Mouse (Mus musculus): ENCODE measurements around the gene Srsf9. TPM values are rescaled to one million over a fixed set of nuclear protein-coding genes. Genes with fewer than 3 reads are reported as not detected.
A peak's percentile ranks its signal among the peaks of the same experiment; 100 is the strongest.

Gene Srsf9
- total and polyA plus RNA-seq, 3 experiments = 80.0 to 170 TPM; not detected in 1

DNA sequence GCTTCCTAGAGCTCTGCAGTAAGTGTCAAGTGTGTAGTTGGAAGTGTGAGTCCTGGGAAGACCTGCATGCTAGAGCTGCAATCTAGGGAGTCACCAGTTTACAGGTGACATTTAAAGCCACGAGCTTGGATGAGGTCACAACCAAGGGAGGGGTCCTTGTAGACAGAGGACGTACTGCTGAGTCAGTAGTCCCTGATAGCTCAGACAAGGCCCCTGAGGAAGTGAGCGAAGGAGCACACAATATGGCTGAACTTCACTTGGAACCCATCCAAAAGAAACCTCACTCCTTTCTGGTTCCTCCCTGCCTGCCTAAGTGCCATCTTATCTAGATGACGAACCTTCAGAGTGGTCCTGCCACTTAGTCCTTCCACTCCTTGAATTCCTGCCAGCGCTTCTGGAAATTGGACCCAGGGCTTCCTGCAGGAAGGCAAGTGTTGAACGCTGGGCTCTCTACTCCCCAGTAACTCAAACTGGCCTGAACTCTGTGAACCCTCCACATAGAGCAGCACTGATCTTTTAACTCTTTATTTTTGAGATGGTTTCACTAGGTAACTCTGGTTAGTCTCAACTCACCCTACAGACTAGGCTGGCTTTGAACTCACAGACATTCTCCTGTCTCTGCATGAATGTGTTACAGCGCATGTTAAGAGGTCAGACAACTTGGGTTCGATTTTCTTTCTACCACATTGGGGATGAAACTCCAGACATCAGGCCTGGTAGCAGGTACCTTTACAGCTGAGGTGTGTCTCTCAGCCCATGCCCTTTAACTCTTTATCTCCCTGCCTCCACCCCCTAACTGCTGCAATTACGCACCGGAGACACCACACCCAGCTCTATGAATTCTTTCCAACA lies 13.9 kb upstream of the Srsf9 start:
- H3K4me3 ChIP-seq (ENCODE audit: control insufficient read depth in 1 of 2, insufficient read depth in 1 of 2, low read depth in 2 of 2, low read length in 2 of 2) = peak overlapping the region; percentile 42 to 43
- peak; percentile 98 for TF ChIP-seq MAFK (IDR thresholded peaks at IDR 0.05; ENCODE audit: borderline replicate concordance, low read depth, low read length)
- no peak for TF ChIP-seq BHLHE40 (IDR thresholded peaks at IDR 0.05; ENCODE audit: borderline replicate concordance, low read depth, low read length)
- peak; percentile 5; the same call in 1 of the 2 replicates for TF ChIP-seq ZNF384 (IDR thresholded peaks at IDR 0.05; ENCODE audit: low read depth, low read length)
- TF ChIP-seq SMC3 (IDR thresholded peaks at IDR 0.05; ENCODE audit: low read depth, low read length) = no peak
- peak; percentile 88 for TF ChIP-seq GABPA (IDR thresholded peaks at IDR 0.05; ENCODE audit: low read depth, low read length)
- TF ChIP-seq TCF12 (IDR thresholded peaks at IDR 0.05; ENCODE audit: low read depth, low read length) = peak; percentile 50
- TF ChIP-seq MAZ (IDR thresholded peaks at IDR 0.05; ENCODE audit: low read depth, low read length) = peak; percentile 84
- TF ChIP-seq TBP (IDR thresholded peaks at IDR 0.05; ENCODE audit: low read depth, low read length) = peak; percentile 70
- TF ChIP-seq EP300 (IDR thresholded peaks at IDR 0.05; ENCODE audit: low read depth in 1 of 2, low read length in 2 of 2) = peak; percentile 76 to 79
- peak; percentile 23; the same call in 1 of the 2 replicates for TF ChIP-seq ZMIZ1 (IDR thresholded peaks at IDR 0.05; ENCODE audit: low read depth, low read length)
- peak; percentile 73 for TF ChIP-seq MAX (IDR thresholded peaks at IDR 0.05; ENCODE audit: low read length)
- no peak for TF ChIP-seq UBTF (IDR thresholded peaks at IDR 0.05; ENCODE audit: borderline replicate concordance, insufficient read depth, low read depth, low read length)
- TF ChIP-seq USF2 (IDR thresholded peaks at IDR 0.05; ENCODE audit: borderline replicate concordance in 1 of 2, insufficient read depth in 1 of 2, low read depth in 1 of 2, low read length in 2 of 2) = no peak
- no peak for TF ChIP-seq RAD21 (IDR thresholded peaks at IDR 0.05; ENCODE audit: low read depth, low read length)
- TF ChIP-seq MYB (IDR thresholded peaks at IDR 0.05; ENCODE audit: low read depth, low read length) = peak; percentile 10; the same call in 1 of the 2 replicates
- no peak; the same call in 1 of the 2 replicates for TF ChIP-seq ZKSCAN1 (IDR thresholded peaks at IDR 0.05; ENCODE audit: low read depth, low read length)
- 0 out of 2 replicates have a peak, but pooled peaks have one; percentile 27 for TF ChIP-seq RCOR1 (IDR thresholded peaks at IDR 0.05; ENCODE audit: low read depth, low read length)
- peak; percentile 76 for TF ChIP-seq SIN3A (IDR thresholded peaks at IDR 0.05; ENCODE audit: low read length)
- no peak for TF ChIP-seq MEF2A (IDR thresholded peaks at IDR 0.05; ENCODE audit: extremely low read depth, insufficient replicate concordance, low read depth, low read length, poor library complexity, severe bottlenecking)
- no peak for TF ChIP-seq NRF1 (IDR thresholded peaks at IDR 0.05; ENCODE audit: insufficient read depth, low read depth, low read length, poor library complexity, severe bottlenecking)
- no peak for TF ChIP-seq TAL1 (IDR thresholded peaks at IDR 0.05; ENCODE audit: low read length)
- no peak for TF ChIP-seq ZC3H11A (IDR thresholded peaks at IDR 0.05; ENCODE audit: low read depth, low read length)
- TF ChIP-seq POLR2AphosphoS2 (IDR thresholded peaks at IDR 0.05; ENCODE audit: low read length) = peak; percentile 68
- no peak for TF ChIP-seq POLR2AphosphoS5 (IDR thresholded peaks at IDR 0.05; ENCODE audit: borderline replicate concordance, low read depth, low read length)
- TF ChIP-seq NELFE (IDR thresholded peaks at IDR 0.05; ENCODE audit: low read depth, low read length) = peak; percentile 60
- peak; percentile 56 for TF ChIP-seq HCFC1 (IDR thresholded peaks at IDR 0.05; ENCODE audit: low read depth, low read length)
- 0 out of 2 replicates have a peak, but pooled peaks have one; percentile 18 for TF ChIP-seq KAT2A (conservative IDR thresholded peaks at IDR 0.05; ENCODE audit: low read depth, low read length)
- TF ChIP-seq CHD2 (IDR thresholded peaks at IDR 0.05; ENCODE audit: low read length) = no peak; the same call in 1 of the 2 replicates
- TF ChIP-seq GATA1 (IDR thresholded peaks at IDR 0.05; ENCODE audit: low read depth, low read length) = peak; percentile 82
- peak; percentile 34 to 62; a peak in 2 of 4 replicates for TF ChIP-seq POLR2A (IDR thresholded peaks at IDR 0.05; ENCODE audit: control insufficient read depth in 1 of 2, insufficient read depth in 1 of 2, low read depth in 1 of 2, low read length in 2 of 2, poor library complexity in 1 of 2)
- peak; percentile 91 for TF ChIP-seq CHD1 (IDR thresholded peaks at IDR 0.05; ENCODE audit: low read depth, low read length)
- TF ChIP-seq CTCF (IDR thresholded peaks at IDR 0.05 in 2 of 3, conservative IDR thresholded peaks at IDR 0.05 in 1 of 3; ENCODE audit: control insufficient read depth in 1 of 3, insufficient read depth in 1 of 3, low read depth in 2 of 3, low read length in 3 of 3, poor library complexity in 1 of 3, severe bottlenecking in 1 of 3) = no peak
- TF ChIP-seq MYC (IDR thresholded peaks at IDR 0.05; ENCODE audit: low read depth, low read length) = peak; percentile 11
- TF ChIP-seq E2F4 (IDR thresholded peaks at IDR 0.05; ENCODE audit: borderline replicate concordance, low read depth, low read length) = peak; percentile 56; the same call in 1 of the 2 replicates
- TF ChIP-seq MXI1 (IDR thresholded peaks at IDR 0.05; ENCODE audit: low read depth, low read length) = peak; percentile 78

More for the DNA sequence above, 13.9 kb upstream of the Srsf9 start:
- H3K79me2 ChIP-seq (ENCODE audit: control insufficient read depth, insufficient read depth, low read length, poor library complexity) = no peaks in the 10 kb centered on the region
- no peaks in the 10 kb centered on the region for H3K9me3 ChIP-seq (replicated peaks; ENCODE audit: insufficient read depth, low read length)
- peaks cover 0 to 29% of the 10 kb centered on the region in 2 experiments; a peak in 2 of 4 replicates for H3K36me3 ChIP-seq (ENCODE audit: control insufficient read depth in 1 of 2, insufficient read depth in 2 of 2, low read length in 2 of 2)
- H3K4me1 ChIP-seq (ENCODE audit: control insufficient read depth in 1 of 2, insufficient read depth in 2 of 2, low read length in 2 of 2) = peaks cover 6 to 36% of the 10 kb centered on the region in 2 experiments
- H3K27ac ChIP-seq (ENCODE audit: control insufficient read depth, low read depth, low read length) = peak overlapping the region; percentile 97
- DNase-seq (ENCODE audit: low read depth, low spot score) = peak; percentile 99
- no peaks in the 10 kb centered on the region for H3K27me3 ChIP-seq (ENCODE audit: control insufficient read depth in 1 of 2, insufficient read depth in 2 of 2, low read length in 2 of 2)
- H3K9ac ChIP-seq (ENCODE audit: control insufficient read depth, low read depth, low read length, poor library complexity, severe bottlenecking) = peak overlapping the region; percentile 65
